Mouse (Mus musculus) left cerebral cortex, postnatal 4 days (tissue): ENCODE results near the gene Spty2d1. TPM values are rescaled to one million over a fixed set of nuclear protein-coding genes. Genes with fewer than 3 reads are reported as not detected.
"Not testable (repeated sequence)": the region's sequence is repeated elsewhere in the genome, so short reads cannot be mapped to it uniquely, and the experiment has no call there.

Source experiments
- DNase-seq: peaks from one replicate; pipeline ENCODE4 v3.0.0-alpha.2; 2022
- intact Hi-C: fragments of 180-260 bp; cut with DNase I; formaldehyde crosslinking; loops from one replicate; pipeline ENCODE4 v1.15.1; 2025
- total RNA-seq, 2 experiments: library from RNA; stranded (reverse); gene quantifications; 2 replicates each; pipeline ENCODE4 v1.2.3; 2021

The Spty2d1 gene
- total RNA-seq = 1 to 10 TPM; 7.8 to 9.0 TPM

DNA sequence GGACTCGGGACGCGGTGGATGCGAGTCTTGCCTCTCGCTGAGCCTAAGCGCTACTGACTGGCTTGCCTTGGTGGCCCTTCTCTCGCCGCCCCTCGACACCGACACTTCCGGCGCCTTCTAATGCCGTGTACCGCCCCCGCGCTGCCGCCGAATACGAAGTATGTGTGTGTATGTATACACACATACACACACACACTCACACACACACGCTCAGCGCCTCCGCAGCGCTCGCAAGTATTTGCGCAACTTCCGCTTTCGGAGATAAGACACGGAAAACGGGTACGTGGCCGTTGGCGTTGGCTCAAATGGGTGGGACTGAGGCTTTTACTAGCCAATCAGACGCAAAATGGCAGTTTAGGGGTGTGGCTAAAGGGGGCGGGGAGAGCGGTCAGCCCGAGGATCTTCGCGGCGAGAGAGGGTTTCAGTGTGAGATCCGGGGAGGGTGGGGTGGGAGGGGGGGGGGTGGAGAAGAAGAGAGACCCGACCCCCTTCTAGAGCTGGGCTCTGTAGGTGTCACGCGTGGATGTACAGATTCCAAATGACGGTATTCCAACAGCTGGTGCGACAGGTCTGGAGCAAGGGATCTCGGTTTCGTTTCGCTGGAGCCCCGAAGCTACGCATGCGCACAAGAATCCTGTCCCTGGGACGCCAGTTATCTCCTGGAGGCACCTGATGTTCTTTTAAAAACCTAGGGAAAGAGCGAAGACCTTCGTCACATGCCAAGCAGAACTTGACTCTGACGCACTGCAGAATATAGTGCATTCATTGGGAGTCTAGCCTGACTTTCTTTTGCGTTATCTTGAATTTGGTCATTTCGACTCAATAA, at the start of gene Spty2d1:
Gene Spty2d1, minus strand, starts transcription at position 244 of the 826 bp plus-strand sequence.
- DNase-seq = peak; percentile 99
- intact Hi-C loops = loop anchor here (5.0 kb wide), 1 partner anchor 46 kb away; no protein-coding TSS in a partner anchor

DNA sequence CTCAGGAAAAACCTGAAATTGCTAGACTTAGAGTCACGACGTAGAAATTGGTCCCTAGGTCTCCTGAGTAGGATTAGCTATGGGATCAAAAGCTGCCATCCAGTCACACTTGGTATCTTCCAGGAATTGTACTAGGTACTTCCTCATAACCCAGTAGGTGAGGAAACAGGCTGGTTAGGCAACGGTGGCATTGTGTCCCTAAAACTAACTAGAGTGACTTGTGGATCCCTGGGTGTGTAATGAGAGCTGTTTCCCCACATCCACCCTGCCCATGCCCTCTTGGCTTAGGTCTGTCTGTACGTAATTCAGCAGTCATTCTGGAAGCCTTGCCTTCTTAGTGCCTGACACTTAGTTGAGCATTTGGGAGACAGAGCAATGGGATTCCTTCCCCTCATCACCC, 48.1 kb upstream of the Spty2d1 start:
- intact Hi-C loops = no loop called here
- no peak for DNase-seq

- no peak for DNase-seq
- intact Hi-C loops = no loop called here
Observed at GRCm38 (mm10) chr7:47055744-47056143, 47.5 kb upstream of the Spty2d1 start.

DNA sequence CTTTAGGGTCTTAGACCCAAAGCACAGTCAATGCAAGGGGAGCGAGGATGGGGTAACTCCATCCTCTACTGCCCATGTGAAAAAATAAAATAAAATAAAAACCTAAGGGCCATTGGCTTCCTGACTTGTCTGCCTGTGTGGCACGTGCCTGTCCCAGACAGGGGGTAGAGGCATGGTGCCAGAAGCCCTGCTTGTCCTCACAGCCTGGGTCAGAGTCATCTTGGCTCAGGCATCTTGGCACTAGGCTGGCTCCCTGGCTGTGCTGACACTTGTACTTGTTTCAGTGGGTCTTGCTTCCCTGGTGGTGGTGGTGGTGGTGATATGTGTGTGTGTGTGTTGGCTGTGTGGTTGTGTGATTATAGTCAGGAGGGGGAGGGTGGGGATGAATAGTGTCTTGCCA, 46.5 kb upstream of the Spty2d1 start:
- intact Hi-C loops = no loop called here
- peak; percentile 67 for DNase-seq

DNA sequence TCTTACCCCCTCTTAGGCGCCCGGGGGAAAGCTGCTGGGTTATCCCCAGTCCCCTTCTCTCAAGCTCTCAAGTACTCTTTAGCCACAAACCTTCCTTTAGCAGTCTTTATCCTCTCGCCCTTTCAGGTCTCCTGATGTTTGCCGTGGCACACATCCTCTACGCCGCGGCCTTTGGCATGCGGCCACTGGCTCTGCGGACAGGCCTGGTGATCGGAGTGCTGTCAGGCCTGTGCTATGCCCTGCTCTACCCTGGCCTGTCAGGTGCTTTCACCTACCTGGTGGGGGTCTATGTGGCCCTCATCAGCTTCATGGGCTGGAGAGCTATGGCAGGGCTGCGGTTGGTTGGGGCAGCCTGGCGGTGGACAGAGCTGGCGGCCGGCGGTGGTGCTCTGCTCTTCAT, 45.1 kb upstream of the Spty2d1 start:
- DNase-seq = no peak
- intact Hi-C loops = no loop called here

DNA sequence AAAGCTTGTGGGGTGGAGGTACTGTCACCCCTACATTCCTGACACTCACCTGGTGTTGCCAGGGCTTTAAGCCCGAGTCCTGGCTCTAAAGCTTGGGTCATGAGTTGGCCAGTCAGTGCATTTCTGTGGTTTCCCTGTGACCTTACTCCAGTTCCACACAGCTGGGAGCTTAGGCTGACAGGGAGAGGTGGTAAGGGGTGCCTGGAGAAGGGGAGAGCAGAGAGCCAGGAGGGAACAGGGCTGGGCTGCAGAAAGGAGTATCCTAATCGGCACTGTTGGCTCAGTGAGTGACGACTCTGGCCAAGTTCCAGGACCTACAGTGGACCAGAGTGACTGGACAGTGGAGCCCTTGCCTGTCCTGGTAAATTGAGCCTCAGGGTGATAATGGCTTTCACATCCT, 44.1 kb upstream of the Spty2d1 start:
- DNase-seq = peak; percentile 43
- intact Hi-C loops = no loop called here

- peak; percentile 73 for DNase-seq
- intact Hi-C loops = no loop called here
Observed at GRCm38 (mm10) chr7:47051404-47052151, 43.4 kb upstream of the Spty2d1 start.

GRCm38 (mm10) chr7:47050766-47051165, 42.6 kb upstream of the Spty2d1 start:
- peak; percentile 41 for DNase-seq
- intact Hi-C loops = no loop called here

DNA sequence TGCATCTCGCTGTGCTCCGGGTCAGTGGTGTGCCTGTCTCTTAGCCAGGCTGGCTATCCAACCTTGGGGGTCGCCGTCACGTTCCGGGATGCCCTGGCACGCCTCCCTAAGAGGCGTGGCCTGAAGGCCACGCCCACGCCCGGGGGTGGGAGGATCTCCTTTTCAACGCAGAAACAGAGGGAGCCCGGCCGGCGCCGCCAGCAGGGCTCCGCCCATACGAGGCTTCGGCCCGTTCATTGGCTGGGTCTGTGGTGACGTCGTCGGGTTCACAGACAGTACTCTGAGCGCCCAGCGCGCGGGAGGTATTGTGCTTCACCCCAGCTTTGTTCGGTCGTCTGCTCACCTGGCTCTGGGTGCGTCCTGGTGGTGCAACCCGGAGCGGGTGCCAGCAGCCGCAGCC, 42.2 kb upstream of the Spty2d1 start, which contains the start of gene Tmem86a:
Gene Tmem86a, plus strand, starts transcription at position 236 of the 400 bp plus-strand sequence.
- intact Hi-C loops = no loop called here
- DNase-seq = peak; percentile 96

- intact Hi-C loops = no loop called here
- no peak for DNase-seq
Observed at GRCm38 (mm10) chr7:47042823-47043490, 34.7 kb upstream of the Spty2d1 start.

- intact Hi-C loops = no loop called here
- no peak for DNase-seq
Observed at GRCm38 (mm10) chr7:47042121-47042520, 33.9 kb upstream of the Spty2d1 start.

GRCm38 (mm10) chr7:47041706-47042105, 33.5 kb upstream of the Spty2d1 start:
- intact Hi-C loops = no loop called here
- no peak for DNase-seq

GRCm38 (mm10) chr7:47035426-47035825, 27.2 kb upstream of the Spty2d1 start:
- no peak for DNase-seq
- intact Hi-C loops = no loop called here

- intact Hi-C loops = no loop called here
- no peak for DNase-seq
Observed at GRCm38 (mm10) chr7:47034785-47035384, 26.7 kb upstream of the Spty2d1 start.

- intact Hi-C loops = no loop called here
- DNase-seq = no peak
Observed at GRCm38 (mm10) chr7:47031371-47031770, 23.2 kb upstream of the Spty2d1 start.

DNA sequence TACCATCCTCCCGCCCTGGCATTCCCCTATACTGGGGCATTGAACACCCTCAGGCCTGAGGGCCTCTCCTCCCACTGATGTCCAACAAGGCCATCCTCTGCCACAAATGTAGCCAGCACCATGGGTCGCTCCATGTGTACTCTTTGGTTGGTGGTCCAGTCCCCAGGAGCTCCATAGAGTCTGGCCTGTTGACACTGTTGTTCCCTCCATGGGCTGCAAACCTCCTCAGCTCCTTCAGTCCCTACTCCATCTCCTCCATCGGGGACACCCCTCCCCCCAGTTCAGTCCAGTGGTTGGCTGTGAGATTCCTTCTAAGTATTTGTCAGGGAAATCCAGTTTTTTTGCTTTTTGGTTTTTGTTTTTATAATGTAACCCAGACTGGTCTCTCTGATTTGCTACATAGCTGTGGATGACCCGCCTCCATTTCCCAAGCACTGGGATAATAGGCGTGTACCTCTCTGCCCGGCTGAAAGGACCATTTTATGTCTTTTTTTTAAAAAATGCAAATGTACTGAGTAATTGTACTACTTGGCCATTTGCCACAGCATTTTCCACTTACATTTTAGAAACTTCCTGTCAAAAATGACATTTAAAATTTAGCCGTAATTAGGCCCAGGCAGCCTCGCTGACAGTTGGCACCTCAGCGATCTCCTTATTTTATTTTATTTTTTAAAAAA, 22.4 kb upstream of the Spty2d1 start:
- DNase-seq = no peak
- intact Hi-C loops = no loop called here

DNA sequence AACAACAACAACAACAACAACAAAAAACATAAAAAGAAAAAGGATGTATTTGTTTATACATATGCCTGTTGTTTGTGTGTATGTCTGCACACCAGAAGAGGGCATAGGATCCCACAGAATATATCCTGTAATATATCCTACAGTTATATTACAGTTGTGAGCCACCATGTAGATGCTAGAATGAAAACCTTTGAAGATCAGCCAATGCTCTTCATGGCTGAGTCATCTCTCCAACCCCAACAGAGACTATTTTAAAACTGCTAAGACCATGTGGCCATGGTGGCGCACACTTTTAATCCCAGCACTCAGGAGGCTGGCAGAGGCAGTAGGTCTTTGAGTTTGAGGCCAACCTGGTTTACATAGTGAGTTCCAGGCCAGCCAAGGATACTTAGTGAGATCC, 19.3 kb upstream of the Spty2d1 start:
- no peak for DNase-seq
- intact Hi-C loops = no loop called here

DNA sequence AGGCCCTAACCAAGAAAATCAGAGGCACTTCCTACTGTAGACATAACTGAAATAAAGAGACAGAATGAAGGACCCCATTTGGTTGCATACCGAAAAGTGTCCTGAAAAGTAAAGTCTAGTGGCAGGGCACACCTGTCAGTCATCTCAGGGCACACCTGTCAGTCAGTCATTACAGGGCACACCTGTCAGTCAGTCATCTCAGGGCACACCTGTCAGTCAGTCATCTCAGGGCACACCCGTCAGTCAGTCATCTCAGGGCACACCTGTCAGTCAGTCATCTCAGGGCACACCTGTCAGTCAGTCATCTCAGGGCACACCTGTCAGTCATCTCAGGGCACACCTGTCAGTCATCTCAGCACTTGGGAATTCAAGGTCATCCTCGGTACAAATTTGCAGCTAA, 18.7 kb upstream of the Spty2d1 start:
- intact Hi-C loops, DNase-seq: not testable (repeated sequence)

GRCm38 (mm10) chr7:47025429-47025828, 17.2 kb upstream of the Spty2d1 start:
- intact Hi-C loops = no loop called here
- DNase-seq = no peak

DNA sequence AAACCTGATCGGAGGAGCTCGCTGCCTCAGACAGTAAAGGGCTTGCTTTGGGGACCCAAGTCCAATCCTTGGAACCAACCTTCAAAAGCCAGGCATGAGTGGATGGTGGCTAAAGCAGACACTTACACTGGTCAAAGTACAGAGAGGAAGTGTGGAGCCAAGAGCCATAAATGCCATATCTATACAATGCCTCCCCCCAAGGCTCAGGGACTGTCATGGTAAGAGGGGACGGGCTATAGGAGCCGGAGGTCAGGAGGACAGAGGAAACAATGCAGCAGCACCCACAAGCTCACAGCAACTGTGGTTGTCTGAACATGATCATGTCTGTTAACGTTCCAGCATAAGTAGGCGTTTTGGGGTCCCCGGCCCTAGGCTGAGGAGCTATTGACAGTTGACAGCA, 16.2 kb upstream of the Spty2d1 start:
- no peak for DNase-seq
- intact Hi-C loops = loop anchor here (5.0 kb wide), 2 partner anchors 58 to 128 kb away; no protein-coding TSS in a partner anchor
